Mouse (Mus musculus) C2C12 (cell line): ENCODE data around the gene Gpx6.

Experiments
- CEBPB ChIP-seq: IDR thresholded peaks from one replicate; pipeline ENCODE4 v1.6.1; 2011; ENCODE audit warnings: low read depth, mild to moderate bottlenecking, control low read depth, moderate library complexity
- CTCF ChIP-seq: IDR thresholded peaks from one replicate; pipeline ENCODE4 v1.5.1; 2011; ENCODE audit not compliant: control insufficient read depth, insufficient read depth, insufficient read length
- MAX ChIP-seq: IDR thresholded peaks from one replicate; pipeline ENCODE4 v1.6.1; 2011; ENCODE audit warnings: mild to moderate bottlenecking, control low read depth
- MYOG ChIP-seq: IDR thresholded peaks from one replicate; pipeline ENCODE4 v1.6.1; 2011; ENCODE audit not compliant: control insufficient read depth, insufficient read length; ENCODE audit errors: extremely low read depth

DNA sequence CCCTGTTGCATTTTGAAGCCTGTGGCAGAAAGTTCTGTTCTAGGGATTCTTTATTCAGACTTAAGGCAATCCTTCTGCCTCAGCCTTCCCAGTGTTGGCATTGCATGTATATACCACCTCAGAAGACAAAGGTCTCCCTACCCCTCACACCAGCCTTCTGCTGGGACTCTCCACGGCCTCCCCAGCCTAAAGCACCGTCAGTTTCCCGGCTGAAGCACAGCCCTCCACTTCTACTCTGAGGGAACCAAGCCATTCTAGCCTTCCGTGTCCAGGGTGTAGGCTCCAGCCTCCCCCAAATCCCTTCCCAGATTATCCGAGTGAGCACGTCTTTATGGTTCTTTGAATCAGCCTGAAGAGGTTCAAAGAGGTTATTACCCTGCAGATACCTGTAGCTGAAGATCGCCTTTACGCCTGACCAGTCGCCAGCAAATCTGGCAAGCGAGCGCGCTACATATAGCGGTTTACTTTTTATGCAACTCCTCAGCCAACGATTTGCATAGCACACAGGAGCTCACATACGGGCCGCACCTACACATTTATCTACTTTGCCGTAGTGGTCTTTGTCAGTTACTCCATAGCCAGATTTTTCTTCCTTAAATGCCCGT, 10.1 kb downstream of the Gpx6 start:
- no peak for TF ChIP-seq CTCF
- TF ChIP-seq MAX = no peak
- TF ChIP-seq MYOG = no peak
- TF ChIP-seq CEBPB = no peak
